Mouse (Mus musculus) cerebellum, adult 2 months (tissue): ENCODE data around the gene Aunip.

Source experiments
- CTCF ChIP-seq: fragments of 200-500 bp; IDR thresholded peaks from 2 replicates; pipeline ENCODE4 v1.5.1; 2011; ENCODE audit warnings: low read depth, mild to moderate bottlenecking, control low read depth, low read length, moderate library complexity, borderline replicate concordance; ENCODE audit not compliant: insufficient read depth
- POLR2A ChIP-seq: fragments of 200-500 bp; IDR thresholded peaks from 2 replicates; pipeline ENCODE4 v1.6.1; 2011; ENCODE audit warnings: low read length, control low read depth, borderline replicate concordance; ENCODE audit not compliant: insufficient read depth

- TF ChIP-seq CTCF (no peak), POLR2A (no peak)
Observed at GRCm38 (mm10) chr4:134467435-134468214, 43.2 kb upstream of the Aunip start.
